Mouse (Mus musculus): ENCODE measurements around the gene Ntn5.

The Ntn5 gene

GRCm38 (mm10) chr7:45723781-45724180 lies 40.0 kb downstream of the Ntn5 start:
- no peak for DNase-seq (ENCODE audit: low spot score in 2 of 2)

- DNase-seq (ENCODE audit: low spot score in 2 of 2): no peak
Observed at GRCm38 (mm10) chr7:45725151-45725550, 41.3 kb downstream of the Ntn5 start.

- DNase-seq (ENCODE audit: low spot score in 2 of 2): no peak
Observed at GRCm38 (mm10) chr7:45725713-45726112, 41.9 kb downstream of the Ntn5 start, which contains the start of gene Spaca4. Gene Spaca4, minus strand, starts transcription at chr7:45725813.

- DNase-seq (ENCODE audit: low spot score in 2 of 2): no peak
Observed at GRCm38 (mm10) chr7:45726419-45726818, 42.6 kb downstream of the Ntn5 start.

- no peak for DNase-seq (ENCODE audit: low spot score in 2 of 2)
Observed at GRCm38 (mm10) chr7:45727625-45728024, 43.8 kb downstream of the Ntn5 start.

- peak; percentile 35 to 70 for DNase-seq (ENCODE audit: low spot score in 2 of 2)
Observed at GRCm38 (mm10) chr7:45730727-45731431, 47.1 kb downstream of the Ntn5 start.

- peak in 1 of 2 experiments; percentile 6 for DNase-seq (ENCODE audit: low spot score in 2 of 2)
Observed at GRCm38 (mm10) chr7:45733477-45733876, 49.7 kb downstream of the Ntn5 start.

GRCm38 (mm10) chr7:45739162-45739763 lies 55.4 kb downstream of the Ntn5 start:
- DNase-seq (ENCODE audit: low spot score in 2 of 2): peak; percentile 63 to 89

GRCm38 (mm10) chr7:45739820-45740219 lies 56.0 kb downstream of the Ntn5 start:
- no peak for DNase-seq (ENCODE audit: low spot score in 2 of 2)

- DNase-seq (ENCODE audit: low spot score in 2 of 2): no peak
Observed at GRCm38 (mm10) chr7:45741308-45741707, 57.5 kb downstream of the Ntn5 start.

- DNase-seq (ENCODE audit: low spot score in 2 of 2): no peak
Observed at GRCm38 (mm10) chr7:45741777-45742176, 58.0 kb downstream of the Ntn5 start.

GRCm38 (mm10) chr7:45742338-45742737 lies 58.5 kb downstream of the Ntn5 start:
- no peak for DNase-seq (ENCODE audit: low spot score in 2 of 2)

All from spleen, postnatal 10 days (tissue).